Mouse (Mus musculus) brain, embryonic 14.5 days (tissue): ENCODE results near the gene Tcf12. TPM values are rescaled to one million over a fixed set of nuclear protein-coding genes. Genes with fewer than 3 reads are reported as not detected.

Experiments
- DNase-seq: peaks from one replicate; pipeline ENCODE4 v3.0.0-alpha.2; 2011; ENCODE audit warnings: low read depth
- CTCF ChIP-seq: fragments of 200-500 bp; IDR thresholded peaks from 2 replicates; pipeline ENCODE4 v1.5.1; 2012; ENCODE audit warnings: inconsistent platforms, mild to moderate bottlenecking, moderate library complexity, borderline replicate concordance; ENCODE audit not compliant: insufficient read depth, insufficient read length; ENCODE audit errors: extremely low read depth
- POLR2A ChIP-seq: fragments of 200-500 bp; IDR thresholded peaks from 2 replicates; pipeline ENCODE4 v1.6.1; 2012; ENCODE audit warnings: mild to moderate bottlenecking, inconsistent platforms, borderline replicate concordance; ENCODE audit not compliant: poor library complexity, insufficient read depth, insufficient read length, severe bottlenecking; ENCODE audit errors: extremely low read depth
- polyA plus RNA-seq: library from polyadenylated mRNA; depleted of rRNA; stranded (reverse); fragments of >200 nt; gene quantifications from 2 replicates; pipeline ENCODE4 v1.2.3, GENCODE M21; 2012; rRNA removed

Gene Tcf12
- polyA plus RNA-seq, 1 experiment, result 140 TPM

DNA sequence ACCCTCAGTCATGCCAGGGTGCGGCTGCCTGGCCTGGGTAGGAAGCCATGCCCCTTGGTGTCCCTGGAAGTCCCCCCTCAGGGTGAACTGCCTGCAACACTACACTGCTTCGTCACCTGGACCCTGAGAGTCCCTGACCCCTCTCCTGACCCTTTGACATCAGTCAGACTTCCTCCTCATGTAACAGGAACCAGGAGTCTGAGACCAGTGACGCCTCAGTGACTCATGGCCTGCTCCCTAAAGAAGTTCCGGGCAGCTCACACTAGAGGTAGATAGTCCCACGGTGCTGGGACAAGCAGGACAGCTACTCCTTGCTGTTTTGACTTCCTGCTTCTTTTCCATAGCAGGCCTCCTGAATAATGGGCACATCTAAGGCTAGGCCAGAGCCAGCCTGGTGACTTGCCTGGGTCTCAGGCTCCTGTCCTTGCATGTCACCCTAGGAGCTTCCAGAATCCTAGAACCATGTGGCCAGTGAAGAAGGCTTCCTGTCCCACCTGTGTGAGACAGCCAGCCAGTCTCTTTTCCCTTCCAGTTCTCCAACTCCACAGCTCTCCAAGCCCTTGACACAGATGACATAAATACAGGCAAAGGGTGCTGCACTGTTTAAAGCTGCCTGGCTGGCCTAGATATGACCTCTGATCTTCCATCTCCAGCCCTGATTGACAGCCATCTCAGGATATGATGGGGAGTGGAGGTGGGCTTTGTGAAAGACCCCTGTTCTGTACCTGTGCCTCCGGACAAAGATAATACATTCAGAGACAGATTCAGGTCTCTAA is 305.8 kb downstream of the Tcf12 start:
- no peak for TF ChIP-seq CTCF
- DNase-seq, result no peak

DNA sequence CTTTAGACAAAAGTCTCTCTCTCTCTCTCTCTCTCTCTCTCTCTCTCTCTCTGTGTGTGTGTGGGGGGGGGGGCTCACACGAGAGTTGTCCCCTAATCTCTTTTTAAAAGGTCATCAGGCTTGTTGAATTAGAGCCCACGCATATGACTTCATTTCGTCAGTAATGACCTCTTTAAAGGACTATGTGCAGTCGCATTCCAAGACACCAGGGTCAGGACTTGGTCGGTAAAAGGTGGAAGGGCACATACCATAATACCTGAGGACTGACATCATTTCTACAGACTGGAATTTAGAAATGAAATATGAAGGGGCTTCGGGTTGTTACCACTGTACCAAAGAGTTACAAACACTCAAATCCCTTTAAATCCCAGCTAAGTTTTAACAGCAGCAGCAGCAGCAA is 307.6 kb downstream of the Tcf12 start:
- no peak for DNase-seq
- no peak for TF ChIP-seq POLR2A
- TF ChIP-seq CTCF, result no peak

DNA sequence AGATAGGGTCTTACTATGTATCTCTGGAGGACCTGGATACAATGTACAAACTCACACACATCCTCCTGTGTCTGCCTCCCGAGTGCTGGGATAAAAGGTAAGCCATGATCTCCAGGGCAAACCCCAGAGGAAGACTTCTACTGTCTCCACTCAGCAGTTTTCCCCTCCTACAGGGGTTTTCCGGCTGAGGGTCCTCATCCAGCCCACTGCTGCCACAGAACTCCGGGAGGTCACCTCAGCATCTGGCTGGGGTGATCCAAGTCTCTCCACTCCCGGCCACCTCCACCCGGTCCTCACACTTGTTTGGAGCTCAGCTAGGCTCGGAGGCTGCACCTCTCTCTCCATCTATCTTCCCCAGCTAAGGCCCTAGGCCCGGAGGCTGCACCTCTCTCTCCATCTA is 308.4 kb downstream of the Tcf12 start:
- no peak for TF ChIP-seq CTCF
- no peak for TF ChIP-seq POLR2A
- DNase-seq, result no peak

- TF ChIP-seq CTCF (no peak), POLR2A (no peak)
- no peak for DNase-seq
These were observed 312.1 kb downstream of the Tcf12 start for GRCm38 (mm10) chr9:71799598-71799997.

- TF ChIP-seq POLR2A (no peak), CTCF (no peak)
- no peak for DNase-seq
These were observed 313.5 kb downstream of the Tcf12 start for GRCm38 (mm10) chr9:71798176-71798575.

Other genes with a start within 250 kb of the Tcf12 start
- gene Zfp280d, start 163.0 kb upstream of the Tcf12 start, polyA plus RNA-seq, result 65.7 and 73.7 TPM in 2 replicates